Mouse (Mus musculus): ENCODE measurements around the gene Eif4a1. TPM values are rescaled to one million over a fixed set of nuclear protein-coding genes. Genes with fewer than 3 reads are reported as not detected.
A peak's percentile ranks its signal among the peaks of the same experiment; 100 is the strongest.

Gene Eif4a1
- polyA plus RNA-seq, 1 experiment from 2014 or later: 563 TPM

GRCm38 (mm10) chr11:69682840-69683533 lies 10.8 kb upstream of the Eif4a1 start:
- peak overlapping the region; percentile 98 for H3K4me2 ChIP-seq (ENCODE audit: low read length)
- 12% methylated on average over 12 of the region's 12 CpGs for WGBS
- no peaks in the 10 kb centered on the region for H3K9me3 ChIP-seq (ENCODE audit: control insufficient read depth, low read length)
- H3K36me3 ChIP-seq (ENCODE audit: control insufficient read depth, insufficient read depth): peaks cover 7% of the 10 kb centered on the region; the same call in 1 of the 2 replicates
- H3K27ac ChIP-seq (ENCODE audit: low read length): peak overlapping the region; percentile 97
- 0 out of 2 replicates have a peak, but pooled peaks have one; percentile 29 for ATAC-seq
- H3K27me3 ChIP-seq (replicated peaks; ENCODE audit: control insufficient read depth, insufficient read depth, low read length): no peaks in the 10 kb centered on the region
- H3K9ac ChIP-seq (replicated peaks; ENCODE audit: low read depth, low read length): peak overlapping the region; percentile 43
- H3K4me1 ChIP-seq (replicated peaks; ENCODE audit: control insufficient read depth, insufficient read depth, low read length): peaks cover 45% of the 10 kb centered on the region
- peak overlapping the region; percentile 88 for H3K4me3 ChIP-seq (replicated peaks; ENCODE audit: low read length)

GRCm38 (mm10) chr11:69682209-69682839 lies 10.1 kb upstream of the Eif4a1 start:
- 21% methylated on average over 24 of the region's 24 CpGs for WGBS

GRCm38 (mm10) chr11:69681314-69682208 lies 9.3 kb upstream of the Eif4a1 start, which contains the start of gene Senp3:
TSS of gene Senp3 (minus strand) at chr11:69682084.
- ATAC-seq: peak; percentile 98
- peak within 1 kb of the TSS; percentile 88 for H3K4me3 ChIP-seq (replicated peaks; ENCODE audit: low read length)
- H3K4me2 ChIP-seq (ENCODE audit: low read length): peak within 1 kb of the TSS; percentile 98
- H3K9ac ChIP-seq (replicated peaks; ENCODE audit: low read depth, low read length): peak within 1 kb of the TSS; percentile 88
- whole genome bisulfite sequencing: under 1% methylated on average over 75 of the region's 80 CpGs
- H3K27ac ChIP-seq (ENCODE audit: low read length): peak within 1 kb of the TSS; percentile 97
- H3K9me3 ChIP-seq (ENCODE audit: control insufficient read depth, low read length): no peaks in the 10 kb centered on the region
- H3K27me3 ChIP-seq (replicated peaks; ENCODE audit: control insufficient read depth, insufficient read depth, low read length): no peaks in the 10 kb centered on the region
- peaks cover 9% of the 10 kb centered on the region; the same call in 1 of the 2 replicates for H3K36me3 ChIP-seq (ENCODE audit: control insufficient read depth, insufficient read depth)
- peaks cover 45% of the 10 kb centered on the region for H3K4me1 ChIP-seq (replicated peaks; ENCODE audit: control insufficient read depth, insufficient read depth, low read length)

More at GRCm38 (mm10) chr11:69682209-69682839, 10.1 kb upstream of the Eif4a1 start:
- Histone ChIP-seq H3K4me3 (replicated peaks; ENCODE audit: low read length) (peak overlapping the region; percentile 88), H3K9ac (replicated peaks; ENCODE audit: low read depth, low read length) (peak overlapping the region; percentile 88), H3K4me2 (ENCODE audit: low read length) (peak overlapping the region; percentile 98), H3K4me1 (replicated peaks; ENCODE audit: control insufficient read depth, insufficient read depth, low read length) (peaks cover 45% of the 10 kb centered on the region), H3K36me3 (ENCODE audit: control insufficient read depth, insufficient read depth) (peaks cover 7% of the 10 kb centered on the region; the same call in 1 of the 2 replicates), H3K27me3 (replicated peaks; ENCODE audit: control insufficient read depth, insufficient read depth, low read length) (no peaks in the 10 kb centered on the region), H3K9me3 (ENCODE audit: control insufficient read depth, low read length) (no peaks in the 10 kb centered on the region), H3K27ac (ENCODE audit: low read length) (peak overlapping the region; percentile 97)
- ATAC-seq: peak; percentile 8; the same call in 1 of the 2 replicates

GRCm38 (mm10) chr11:69680136-69680855 lies 8.1 kb upstream of the Eif4a1 start:
- H3K27ac ChIP-seq (ENCODE audit: low read length): no peak overlapping the region; the same call in 1 of the 2 replicates
- no peaks in the 10 kb centered on the region for H3K9me3 ChIP-seq (ENCODE audit: control insufficient read depth, low read length)
- WGBS: 93% methylated on average over 30 of the region's 30 CpGs
- ATAC-seq: no peak
- H3K36me3 ChIP-seq (ENCODE audit: control insufficient read depth, insufficient read depth): peaks cover 16% of the 10 kb centered on the region; the same call in 1 of the 2 replicates
- no peak overlapping the region for H3K9ac ChIP-seq (replicated peaks; ENCODE audit: low read depth, low read length)
- peaks cover 34% of the 10 kb centered on the region for H3K4me1 ChIP-seq (replicated peaks; ENCODE audit: control insufficient read depth, insufficient read depth, low read length)
- peak overlapping the region; percentile 88 for H3K4me3 ChIP-seq (replicated peaks; ENCODE audit: low read length)
- peak overlapping the region; percentile 98 for H3K4me2 ChIP-seq (ENCODE audit: low read length)
- no peaks in the 10 kb centered on the region for H3K27me3 ChIP-seq (replicated peaks; ENCODE audit: control insufficient read depth, insufficient read depth, low read length)

- ATAC-seq: no peak
Measured at GRCm38 (mm10) chr11:69679144-69679543, 6.9 kb upstream of the Eif4a1 start.

GRCm38 (mm10) chr11:69671726-69672124 lies 498 bp downstream of the Eif4a1 start:
- peak overlapping the region; percentile 98 for H3K27ac ChIP-seq (ENCODE audit: low read length)
- H3K27me3 ChIP-seq (replicated peaks; ENCODE audit: control insufficient read depth, insufficient read depth, low read length): no peaks in the 10 kb centered on the region
- ATAC-seq: peak; percentile 2; the same call in 1 of the 2 replicates
- peak overlapping the region; percentile 99 for H3K9ac ChIP-seq (replicated peaks; ENCODE audit: low read depth, low read length)
- peaks cover 29% of the 10 kb centered on the region for H3K36me3 ChIP-seq (ENCODE audit: control insufficient read depth, insufficient read depth)
- WGBS: under 1% methylated on average over 43 of the region's 43 CpGs
- H3K4me2 ChIP-seq (ENCODE audit: low read length): peak overlapping the region; percentile 96
- H3K4me1 ChIP-seq (replicated peaks; ENCODE audit: control insufficient read depth, insufficient read depth, low read length): peaks cover 26% of the 10 kb centered on the region
- peak overlapping the region; percentile 100 for H3K4me3 ChIP-seq (replicated peaks; ENCODE audit: low read length)
- H3K9me3 ChIP-seq (ENCODE audit: control insufficient read depth, low read length): no peaks in the 10 kb centered on the region

More at GRCm38 (mm10) chr11:69679144-69679543, 6.9 kb upstream of the Eif4a1 start:
- H3K36me3 ChIP-seq (ENCODE audit: control insufficient read depth, insufficient read depth): peaks cover 18% of the 10 kb centered on the region
- peaks cover 34% of the 10 kb centered on the region for H3K4me1 ChIP-seq (replicated peaks; ENCODE audit: control insufficient read depth, insufficient read depth, low read length)
- no peak overlapping the region for H3K4me3 ChIP-seq (replicated peaks; ENCODE audit: low read length)
- no peaks in the 10 kb centered on the region for H3K27me3 ChIP-seq (replicated peaks; ENCODE audit: control insufficient read depth, insufficient read depth, low read length)
- H3K4me2 ChIP-seq (ENCODE audit: low read length): no peak overlapping the region
- no peak overlapping the region for H3K9ac ChIP-seq (replicated peaks; ENCODE audit: low read depth, low read length)
- WGBS: 100% methylated on average over 1 of the region's 2 CpGs
- no peaks in the 10 kb centered on the region for H3K9me3 ChIP-seq (ENCODE audit: control insufficient read depth, low read length)
- H3K27ac ChIP-seq (ENCODE audit: low read length): no peak overlapping the region

GRCm38 (mm10) chr11:69670786-69671725 lies 1.2 kb downstream of the Eif4a1 start:
- Histone ChIP-seq H3K4me3 (replicated peaks; ENCODE audit: low read length) (peak overlapping the region; percentile 100), H3K4me1 (replicated peaks; ENCODE audit: control insufficient read depth, insufficient read depth, low read length) (peaks cover 26% of the 10 kb centered on the region), H3K9ac (replicated peaks; ENCODE audit: low read depth, low read length) (peak overlapping the region; percentile 99), H3K27me3 (replicated peaks; ENCODE audit: control insufficient read depth, insufficient read depth, low read length) (no peaks in the 10 kb centered on the region), H3K9me3 (ENCODE audit: control insufficient read depth, low read length) (no peaks in the 10 kb centered on the region), H3K4me2 (ENCODE audit: low read length) (peak overlapping the region; percentile 96), H3K36me3 (ENCODE audit: control insufficient read depth, insufficient read depth) (peaks cover 35% of the 10 kb centered on the region), H3K27ac (ENCODE audit: low read length) (peak overlapping the region; percentile 98)
- ATAC-seq: peak; percentile 73
- under 1% methylated on average over 61 of the region's 61 CpGs for WGBS

GRCm38 (mm10) chr11:69666665-69667005 lies 5.6 kb downstream of the Eif4a1 start:
- H3K9me3 ChIP-seq (ENCODE audit: control insufficient read depth, low read length): no peaks in the 10 kb centered on the region
- H3K4me1 ChIP-seq (replicated peaks; ENCODE audit: control insufficient read depth, insufficient read depth, low read length): peaks cover 27% of the 10 kb centered on the region
- H3K36me3 ChIP-seq (ENCODE audit: control insufficient read depth, insufficient read depth): peaks cover 29% of the 10 kb centered on the region
- H3K4me3 ChIP-seq (replicated peaks; ENCODE audit: low read length): no peak overlapping the region
- H3K4me2 ChIP-seq (ENCODE audit: low read length): no peak overlapping the region
- no peak overlapping the region for H3K27ac ChIP-seq (ENCODE audit: low read length)
- WGBS: 81% methylated on average over 3 of the region's 3 CpGs
- H3K9ac ChIP-seq (replicated peaks; ENCODE audit: low read depth, low read length): no peak overlapping the region
- ATAC-seq: no peak
- H3K27me3 ChIP-seq (replicated peaks; ENCODE audit: control insufficient read depth, insufficient read depth, low read length): no peaks in the 10 kb centered on the region
